Mouse (Mus musculus): ENCODE results near the gene Nup35. TPM values are rescaled to one million over a fixed set of nuclear protein-coding genes. Genes with fewer than 3 reads are reported as not detected.

Gene Nup35
- polyA plus RNA-seq, 1 experiment from 2014 or later, result 51.7 TPM

- H3K36me3 ChIP-seq (ENCODE audit: control insufficient read depth, insufficient read depth, low read length), result no peaks in the 10 kb centered on the region; the same call in 1 of the 2 replicates
- no peak overlapping the region for H3K4me2 ChIP-seq (ENCODE audit: low read length)
- no peaks in the 10 kb centered on the region for H3K27me3 ChIP-seq (replicated peaks; ENCODE audit: control insufficient read depth, insufficient read depth, low read length)
- 77% methylated on average over 11 of the region's 11 CpGs for WGBS
- ATAC-seq, result peak; percentile 13; the same call in 1 of the 2 replicates
- H3K4me1 ChIP-seq (ENCODE audit: control insufficient read depth, insufficient read depth, low read depth, low read length), result no peaks in the 10 kb centered on the region
- H3K4me3 ChIP-seq (ENCODE audit: low read length), result no peak overlapping the region
- H3K9ac ChIP-seq (ENCODE audit: low read depth, low read length), result no peak overlapping the region
- H3K27ac ChIP-seq (ENCODE audit: low read depth, low read length), result no peak overlapping the region
- H3K9me3 ChIP-seq (ENCODE audit: control insufficient read depth, low read length), result no peaks in the 10 kb centered on the region
These were observed 53.0 kb downstream of the Nup35 start for GRCm38 (mm10) chr2:80669868-80670666.

GRCm38 (mm10) chr2:80678803-80679202, 61.8 kb downstream of the Nup35 start:
- H3K27me3 ChIP-seq (replicated peaks; ENCODE audit: control insufficient read depth, insufficient read depth, low read length), result no peaks in the 10 kb centered on the region
- no peak overlapping the region for H3K4me3 ChIP-seq (ENCODE audit: low read length)
- H3K4me2 ChIP-seq (ENCODE audit: low read length), result no peak overlapping the region
- no peaks in the 10 kb centered on the region for H3K36me3 ChIP-seq (ENCODE audit: control insufficient read depth, insufficient read depth, low read length)
- no peak for ATAC-seq
- no peak overlapping the region for H3K27ac ChIP-seq (ENCODE audit: low read depth, low read length)
- H3K4me1 ChIP-seq (ENCODE audit: control insufficient read depth, insufficient read depth, low read depth, low read length), result no peaks in the 10 kb centered on the region
- no peaks in the 10 kb centered on the region for H3K9me3 ChIP-seq (ENCODE audit: control insufficient read depth, low read length)
- 89% methylated on average over 8 of the region's 8 CpGs for WGBS
- no peak overlapping the region for H3K9ac ChIP-seq (ENCODE audit: low read depth, low read length)

GRCm38 (mm10) chr2:80683727-80684239, 66.7 kb downstream of the Nup35 start:
- Histone ChIP-seq H3K27ac (ENCODE audit: low read depth, low read length) (no peak overlapping the region), H3K9ac (ENCODE audit: low read depth, low read length) (no peak overlapping the region), H3K9me3 (ENCODE audit: control insufficient read depth, low read length) (no peaks in the 10 kb centered on the region), H3K36me3 (ENCODE audit: control insufficient read depth, insufficient read depth, low read length) (no peaks in the 10 kb centered on the region), H3K4me2 (ENCODE audit: low read length) (no peak overlapping the region), H3K27me3 (replicated peaks; ENCODE audit: control insufficient read depth, insufficient read depth, low read length) (no peaks in the 10 kb centered on the region), H3K4me1 (ENCODE audit: control insufficient read depth, insufficient read depth, low read depth, low read length) (no peaks in the 10 kb centered on the region), H3K4me3 (ENCODE audit: low read length) (no peak overlapping the region)
- ATAC-seq, result no peak
- 83% methylated on average over 6 of the region's 6 CpGs for WGBS

- ATAC-seq, result no peak
- no peaks in the 10 kb centered on the region for H3K4me1 ChIP-seq (ENCODE audit: control insufficient read depth, insufficient read depth, low read depth, low read length)
- no peaks in the 10 kb centered on the region for H3K9me3 ChIP-seq (ENCODE audit: control insufficient read depth, low read length)
- 87% methylated on average over 6 of the region's 6 CpGs for WGBS
- H3K4me3 ChIP-seq (ENCODE audit: low read length), result no peak overlapping the region
- no peaks in the 10 kb centered on the region for H3K36me3 ChIP-seq (ENCODE audit: control insufficient read depth, insufficient read depth, low read length)
- no peak overlapping the region for H3K27ac ChIP-seq (ENCODE audit: low read depth, low read length)
- H3K9ac ChIP-seq (ENCODE audit: low read depth, low read length), result no peak overlapping the region
- no peak overlapping the region for H3K4me2 ChIP-seq (ENCODE audit: low read length)
- no peaks in the 10 kb centered on the region for H3K27me3 ChIP-seq (replicated peaks; ENCODE audit: control insufficient read depth, insufficient read depth, low read length)
These were observed 67.5 kb downstream of the Nup35 start for GRCm38 (mm10) chr2:80684396-80685071.

GRCm38 (mm10) chr2:80688261-80688660, 71.2 kb downstream of the Nup35 start:
- no peak overlapping the region for H3K4me2 ChIP-seq (ENCODE audit: low read length)

GRCm38 (mm10) chr2:80707429-80707828, 90.4 kb downstream of the Nup35 start:
- no peak overlapping the region for H3K4me3 ChIP-seq (ENCODE audit: low read length)
- H3K27ac ChIP-seq (ENCODE audit: low read depth, low read length), result no peak overlapping the region
- WGBS, result 89% methylated on average over 1 of the region's 1 CpGs
- H3K36me3 ChIP-seq (ENCODE audit: control insufficient read depth, insufficient read depth, low read length), result no peaks in the 10 kb centered on the region
- ATAC-seq, result no peak
- no peaks in the 10 kb centered on the region for H3K9me3 ChIP-seq (ENCODE audit: control insufficient read depth, low read length)
- H3K4me1 ChIP-seq (ENCODE audit: control insufficient read depth, insufficient read depth, low read depth, low read length), result no peaks in the 10 kb centered on the region
- no peak overlapping the region for H3K9ac ChIP-seq (ENCODE audit: low read depth, low read length)
- H3K4me2 ChIP-seq (ENCODE audit: low read length), result no peak overlapping the region
- no peaks in the 10 kb centered on the region for H3K27me3 ChIP-seq (replicated peaks; ENCODE audit: control insufficient read depth, insufficient read depth, low read length)

More at GRCm38 (mm10) chr2:80688261-80688660, 71.2 kb downstream of the Nup35 start:
- no peak overlapping the region for H3K27ac ChIP-seq (ENCODE audit: low read depth, low read length)
- no peak overlapping the region for H3K9ac ChIP-seq (ENCODE audit: low read depth, low read length)
- H3K4me3 ChIP-seq (ENCODE audit: low read length), result no peak overlapping the region
- no peaks in the 10 kb centered on the region for H3K36me3 ChIP-seq (ENCODE audit: control insufficient read depth, insufficient read depth, low read length)
- no peak for ATAC-seq
- no peaks in the 10 kb centered on the region for H3K9me3 ChIP-seq (ENCODE audit: control insufficient read depth, low read length)
- WGBS, result 66% methylated on average over 4 of the region's 4 CpGs
- H3K27me3 ChIP-seq (replicated peaks; ENCODE audit: control insufficient read depth, insufficient read depth, low read length), result no peaks in the 10 kb centered on the region
- H3K4me1 ChIP-seq (ENCODE audit: control insufficient read depth, insufficient read depth, low read depth, low read length), result no peaks in the 10 kb centered on the region

MicroRNAs encoded within 50 kb of the gene (microRNA counts, 519-probe panel; counts per million panel counts)
- microRNA mmu-miR-684, result 2,376 counts per million, percentile 57 among the panel's probes with 10 or more counts

Small RNA genes within 50 kb of the gene (microRNA-seq; reads per million reads assigned to microRNA genes)
- gene Mir684-1, result not detected

Other genes starting within 250 kb of the Nup35 start
- 15.2 and 20.0 TPM in 2 replicates for gene Frzb, start 169.6 kb upstream of the Nup35 start, polyA plus RNA-seq (2015; fragmentation: Nextera tagmentation; extraction: Ambion mirVana)
- gene Nckap1, start 35.9 kb upstream of the Nup35 start, polyA plus RNA-seq (2015; fragmentation: Nextera tagmentation; extraction: Ambion mirVana), result 63.0 and 88.0 TPM in 2 replicates
- gene Dusp19, start 191 bp upstream of the Nup35 start, polyA plus RNA-seq (2015; fragmentation: Nextera tagmentation; extraction: Ambion mirVana), result 15.4 and 15.7 TPM in 2 replicates